ENCODE assay signal across 11 mouse cellular contexts in genomic region chr7:4993347-4993998, GRCm38 (mm10). TPM values are rescaled to one million over a fixed set of nuclear protein-coding genes. Genes with fewer than 3 reads are reported as not detected.
DNase-seq lines count a peak whose midpoint lies in the region; ATAC-seq and TF ChIP-seq lines count a peak whose summit lies in the region.
"Had no signal": no experiment of that assay in that cellular context is flagged by ENCODE, and none has a peak within 500 bp of the region (broad histone marks: within the 10 kb centered on the region; RNA-seq: fewer than 3 reads in every experiment).

No protein-coding gene starts in this region.

- H3K4me1 ChIP-seq in E14TG2a.4 (replicated peaks; ENCODE audit: low read depth, low read length): peaks cover 39% of the 10 kb centered on the region
- H3K4me1 ChIP-seq in forebrain, embryonic 10.5 days: peaks cover 38% of the 10 kb centered on the region
- peaks cover 25% of the 10 kb centered on the region for H3K4me1 ChIP-seq in limb, embryonic 12.5 days (replicated peaks)

- H3K27ac ChIP-seq in forebrain, embryonic 10.5 days: 0 out of 2 replicates have a peak overlapping the region, but pooled peaks have one; percentile 17
- H3K27ac ChIP-seq in limb, embryonic 12.5 days: no peak overlapping the region
- H3K27ac ChIP-seq: liver, embryonic 13.5 days had no signal

- H3K4me3 ChIP-seq in E14TG2a.4 (replicated peaks; ENCODE audit: low read length): peak overlapping the region; percentile 77
- H3K4me3 ChIP-seq in forebrain, embryonic 10.5 days: peak overlapping the region; percentile 82
- H3K4me3 ChIP-seq in limb, embryonic 12.5 days (replicated peaks): peak overlapping the region; percentile 59
- H3K4me3 ChIP-seq: liver, embryonic 13.5 days had no signal

- WGBS in forebrain, embryonic 10.5 days: 23% methylated on average over 55 of the region's 55 CpGs
- WGBS in limb, embryonic 12.5 days: 30% methylated on average over 52 of the region's 55 CpGs

- DNase-seq in cerebellum, adult 18-20 months: peak; percentile 25 to 33
- no peak for DNase-seq in forebrain, embryonic 10.5 days (ENCODE audit: extremely low spot score, low spot score)
- DNase-seq in urinary bladder, postnatal 10 days (ENCODE audit: low spot score): no peak
- no peak for DNase-seq in gastrocnemius, postnatal 10 days
- no peak for DNase-seq in ovary, postnatal 10 days (ENCODE audit: low spot score)
- DNase-seq: kidney, postnatal 14 days; liver, embryonic 13.5 days had no signal

- no peak for TF ChIP-seq CTCF in E14TG2a.4 (conservative IDR thresholded peaks at IDR 0.05; ENCODE audit: low read length)

- H3K9ac ChIP-seq in limb, embryonic 12.5 days (replicated peaks): peak overlapping the region; percentile 42; the same call in 1 of the 2 replicates
- H3K9ac ChIP-seq: liver, embryonic 13.5 days had no signal

- ATAC-seq in cerebellum, adult (ENCODE audit: insufficient number of reproducible peaks, low FRiP score, low TSS enrichment): no peak
- ATAC-seq in limb, embryonic 12.5 days (ENCODE audit: insufficient number of reproducible peaks, insufficient read depth, low FRiP score, low TSS enrichment, low read depth): no peak

- H3K4me2 ChIP-seq in limb, embryonic 12.5 days: peak overlapping the region; percentile 83
- H3K4me2 ChIP-seq: liver, embryonic 13.5 days had no signal

- peaks cover 10% of the 10 kb centered on the region; the same call in 1 of the 2 replicates for H3K9me3 ChIP-seq in E14TG2a.4 (ENCODE audit: low read length)
- H3K9me3 ChIP-seq in forebrain, embryonic 10.5 days: peaks cover 35% of the 10 kb centered on the region
- H3K9me3 ChIP-seq in limb, embryonic 12.5 days: peaks cover 26% of the 10 kb centered on the region
- H3K9me3 ChIP-seq: liver, embryonic 13.5 days had no signal

- no peaks in the 10 kb centered on the region for H3K36me3 ChIP-seq in E14TG2a.4 (ENCODE audit: insufficient read depth, low read length)
- peaks cover 43% of the 10 kb centered on the region for H3K36me3 ChIP-seq in forebrain, embryonic 10.5 days (replicated peaks)
- peaks cover 34% of the 10 kb centered on the region for H3K36me3 ChIP-seq in limb, embryonic 12.5 days

- peaks cover 57% of the 10 kb centered on the region for H3K27me3 ChIP-seq in E14TG2a.4 (ENCODE audit: insufficient read depth, low read length)
- H3K27me3 ChIP-seq in forebrain, embryonic 10.5 days (ENCODE audit: poor library complexity, severe bottlenecking): peaks cover 36% of the 10 kb centered on the region
- peaks cover 33% of the 10 kb centered on the region for H3K27me3 ChIP-seq in limb, embryonic 12.5 days

RNA-seq across cellular contexts. Expression of gene Zfp579, which starts 2.5 kb away (rescaled TPM):
- polyA plus RNA-seq in forebrain, embryonic 10.5 days (2016; fragmentation: Nextera tagmentation; extraction: Ambion mirVana): 27.3 and 28.7 TPM in 2 replicates
- 34.0 and 39.9 TPM in 2 replicates for polyA plus RNA-seq in limb, embryonic 12.5 days (2016; fragmentation: Nextera tagmentation; extraction: Ambion mirVana)
- total RNA-seq in gastrocnemius, postnatal 10 days (2021): 10 to 100 TPM; 15.2 to 18.2 TPM

RNA-seq across cellular contexts. Expression of gene Zfp524, which starts 20.7 kb away (rescaled TPM):
- polyA plus RNA-seq in forebrain, embryonic 10.5 days (2016; fragmentation: Nextera tagmentation; extraction: Ambion mirVana): 8.4 and 9.4 TPM in 2 replicates
- polyA plus RNA-seq in limb, embryonic 12.5 days (2016; fragmentation: Nextera tagmentation; extraction: Ambion mirVana): 7.1 and 7.8 TPM in 2 replicates
- 1 to 10 TPM; 6.9 to 8.0 TPM for total RNA-seq in gastrocnemius, postnatal 10 days (2021)

RNA-seq across cellular contexts. Expression of gene Fiz1, which starts 21.0 kb away (rescaled TPM):
- polyA plus RNA-seq in forebrain, embryonic 10.5 days (2016; fragmentation: Nextera tagmentation; extraction: Ambion mirVana): 54.0 and 54.1 TPM in 2 replicates
- polyA plus RNA-seq in limb, embryonic 12.5 days (2016; fragmentation: Nextera tagmentation; extraction: Ambion mirVana): 57.9 and 58.9 TPM in 2 replicates
- 10 to 100 TPM; 16.4 to 20.0 TPM for total RNA-seq in gastrocnemius, postnatal 10 days (2021)

RNA-seq across cellular contexts. Expression of gene Gm44973, which starts 21.8 kb away (rescaled TPM):
- polyA plus RNA-seq in forebrain, embryonic 10.5 days (2016; fragmentation: Nextera tagmentation; extraction: Ambion mirVana): 1.0 and 1.1 TPM in 2 replicates
- 1.2 TPM in 1 of 2 replicates, not detected in the other for polyA plus RNA-seq in limb, embryonic 12.5 days (2016; fragmentation: Nextera tagmentation; extraction: Ambion mirVana)
- total RNA-seq in gastrocnemius, postnatal 10 days (2021): not detected
- polyA plus RNA-seq: frontal cortex, adult 2 months had no signal

RNA-seq across cellular contexts. Expression of gene Sbk3, which starts 22.5 kb away (rescaled TPM):
- 0.10 TPM in 1 of 2 replicates, not detected in the other for polyA plus RNA-seq in forebrain, embryonic 10.5 days (2016; fragmentation: Nextera tagmentation; extraction: Ambion mirVana)
- polyA plus RNA-seq in limb, embryonic 12.5 days (2016; fragmentation: Nextera tagmentation; extraction: Ambion mirVana): not detected in 2 replicates
- total RNA-seq in gastrocnemius, postnatal 10 days (2021): under 1 TPM in 1 of 2 experiments, not detected in 1; 0.28 TPM
- polyA plus RNA-seq: liver, embryonic 13.5 days had no signal

Comparison
In these comparisons a context has a peak if more than half of its experiments do, and no peak if none do; other contexts are left out.
1. DNase-seq: peak in cerebellum, adult 18-20 months (2 of 2); none in forebrain, embryonic 10.5 days (single experiment), urinary bladder, postnatal 10 days (single experiment), gastrocnemius, postnatal 10 days (single experiment) and ovary, postnatal 10 days (single experiment).
2. Peak in every context shown above with its lines, with median percentiles within 50 percentile points of each other: H3K4me3 ChIP-seq.